Mouse (Mus musculus): ENCODE data around the gene 9530068E07Rik. TPM values are rescaled to one million over a fixed set of nuclear protein-coding genes. Genes with fewer than 3 reads are reported as not detected.
"Not testable (repeated sequence)": the region's sequence is repeated elsewhere in the genome, so short reads cannot be mapped to it uniquely, and the experiment has no call there.

9530068E07Rik gene
- total RNA-seq (2021) = 10 to 100 TPM; 65.7 to 65.8 TPM

GRCm38 (mm10) chr11:52395940-52396596 lies at the start of gene 9530068E07Rik:
Gene 9530068E07Rik, plus strand, starts transcription at chr11:52396428.
- peak; percentile 92 for DNase-seq (ENCODE audit: low spot score in 2 of 2)
- intact Hi-C loops (cut with DNase I) = no loop called here

GRCm38 (mm10) chr11:52346635-52347005 lies 49.6 kb upstream of the 9530068E07Rik start:
- intact Hi-C loops (cut with DNase I) = loop anchor here (10.0 kb wide), 1 partner anchor 342 kb away; the partner anchor contains the start of genes Cdkl3 and Ube2b
- DNase-seq (ENCODE audit: low spot score in 2 of 2) = no peak

- DNase-seq (ENCODE audit: low spot score in 2 of 2) = no peak
- intact Hi-C loops (cut with DNase I) = loop anchor here (10.0 kb wide), 1 partner anchor 343 kb away; the partner anchor contains the start of genes Cdkl3 and Ube2b
These were observed 48.1 kb upstream of the 9530068E07Rik start for GRCm38 (mm10) chr11:52348156-52348555.

- intact Hi-C loops (cut with DNase I) = loop anchor here (10.0 kb wide), 1 partner anchor 344 kb away; the partner anchor contains the start of genes Cdkl3 and Ube2b
These were observed 47.5 kb upstream of the 9530068E07Rik start for GRCm38 (mm10) chr11:52348724-52349123.

GRCm38 (mm10) chr11:52350924-52351323 lies 45.3 kb upstream of the 9530068E07Rik start:
- intact Hi-C loops (cut with DNase I) = no loop called here
- no peak for DNase-seq (ENCODE audit: low spot score in 2 of 2)

More at GRCm38 (mm10) chr11:52348724-52349123, 47.5 kb upstream of the 9530068E07Rik start:
- DNase-seq (ENCODE audit: low spot score in 2 of 2) = no peak

- no peak for DNase-seq (ENCODE audit: low spot score in 2 of 2)
- intact Hi-C loops (cut with DNase I) = no loop called here
These were observed 44.0 kb upstream of the 9530068E07Rik start for GRCm38 (mm10) chr11:52352271-52352670.

GRCm38 (mm10) chr11:52354644-52355043 lies 41.6 kb upstream of the 9530068E07Rik start:
- intact Hi-C loops (cut with DNase I) = no loop called here
- no peak for DNase-seq (ENCODE audit: low spot score in 2 of 2)

GRCm38 (mm10) chr11:52355601-52356000 lies 40.6 kb upstream of the 9530068E07Rik start:
- intact Hi-C loops (cut with DNase I) = no loop called here
- no peak for DNase-seq (ENCODE audit: low spot score in 2 of 2)

GRCm38 (mm10) chr11:52357091-52357490 lies 39.1 kb upstream of the 9530068E07Rik start:
- DNase-seq (ENCODE audit: low spot score in 2 of 2); intact Hi-C loops (cut with DNase I): not testable (repeated sequence)

- intact Hi-C loops (cut with DNase I) = no loop called here
- DNase-seq (ENCODE audit: low spot score in 2 of 2) = no peak
These were observed 37.7 kb upstream of the 9530068E07Rik start for GRCm38 (mm10) chr11:52358520-52358919.

- intact Hi-C loops (cut with DNase I) = loop anchor here (5.0 kb wide), 1 partner anchor 503 kb away; the partner anchor contains the start of gene Jade2
- peak in 1 of 2 experiments; percentile 59 for DNase-seq (ENCODE audit: low spot score in 2 of 2)
These were observed 36.4 kb upstream of the 9530068E07Rik start for GRCm38 (mm10) chr11:52359686-52360470.

GRCm38 (mm10) chr11:52360471-52361277 lies 35.6 kb upstream of the 9530068E07Rik start, which contains the start of gene Vdac1:
Gene Vdac1, plus strand, starts transcription at chr11:52360860.
- intact Hi-C loops (cut with DNase I) = loop anchor here (5.0 kb wide), 1 partner anchor 503 kb away; the partner anchor contains the start of gene Jade2
- DNase-seq (ENCODE audit: low spot score in 2 of 2) = peak; percentile 89 to 93

GRCm38 (mm10) chr11:52361287-52361921 lies 34.8 kb upstream of the 9530068E07Rik start:
- intact Hi-C loops (cut with DNase I) = loop anchor here (5.0 kb wide), 1 partner anchor 504 kb away; the partner anchor contains the start of gene Jade2
- peak in 1 of 2 experiments; percentile 43 for DNase-seq (ENCODE audit: low spot score in 2 of 2)

- intact Hi-C loops (cut with DNase I) = loop anchor here (5.0 kb wide), 1 partner anchor 507 kb away; the partner anchor contains the start of gene Jade2
- no peak for DNase-seq (ENCODE audit: low spot score in 2 of 2)
These were observed 31.9 kb upstream of the 9530068E07Rik start for GRCm38 (mm10) chr11:52364376-52364775.

- intact Hi-C loops (cut with DNase I) = no loop called here
- peak in 1 of 2 experiments; percentile 37 for DNase-seq (ENCODE audit: low spot score in 2 of 2)
These were observed 31.1 kb upstream of the 9530068E07Rik start for GRCm38 (mm10) chr11:52365143-52365542.

- intact Hi-C loops (cut with DNase I) = no loop called here
These were observed 29.9 kb upstream of the 9530068E07Rik start for GRCm38 (mm10) chr11:52366358-52366757.

GRCm38 (mm10) chr11:52368176-52368985 lies 27.8 kb upstream of the 9530068E07Rik start:
- DNase-seq (ENCODE audit: low spot score in 2 of 2) = no peak
- intact Hi-C loops (cut with DNase I) = no loop called here

More at GRCm38 (mm10) chr11:52366358-52366757, 29.9 kb upstream of the 9530068E07Rik start:
- DNase-seq (ENCODE audit: low spot score in 2 of 2) = no peak
